Mouse (Mus musculus) spleen, adult 2 months (tissue): Measurements from ENCODE around the gene Fam234b.

ENCODE experiments used
- CTCF ChIP-seq: fragments of 200-500 bp; IDR thresholded peaks from 2 replicates; pipeline ENCODE4 v1.5.1; 2011; ENCODE audit warnings: mild to moderate bottlenecking, inconsistent platforms; ENCODE audit not compliant: insufficient read depth, insufficient read length, insufficient replicate concordance; ENCODE audit errors: extremely low read depth
- POLR2A ChIP-seq: fragments of 200-500 bp; IDR thresholded peaks from 2 replicates; pipeline ENCODE4 v1.6.1; 2011; ENCODE audit warnings: low read depth, low read length, inconsistent platforms

DNA sequence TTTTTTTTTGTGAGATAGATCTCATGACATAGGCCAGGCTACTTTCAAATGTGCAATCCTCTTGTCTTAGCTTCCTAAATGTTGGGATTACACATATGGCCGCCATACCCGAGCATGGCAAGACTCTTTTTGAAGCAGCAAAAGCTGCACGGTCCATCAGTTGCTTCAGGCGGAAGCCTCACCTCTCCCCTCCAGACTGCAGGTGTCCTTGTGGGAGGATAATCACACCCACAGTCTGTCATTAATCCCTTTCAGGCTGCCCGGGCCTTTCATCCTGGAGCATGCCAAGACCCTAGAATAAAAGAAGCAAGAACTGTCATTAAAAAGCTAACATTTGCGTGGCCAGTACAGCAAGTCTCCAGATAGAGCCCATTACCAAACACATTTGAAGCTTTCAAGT, 71.8 kb downstream of the Fam234b start:
- TF ChIP-seq POLR2A, result no peak
- no peak for TF ChIP-seq CTCF
